Mouse (Mus musculus): Measurements from ENCODE around the gene Ifrd2.

GRCm38 (mm10) chr9:107570845-107571244 lies 16.6 kb upstream of the Ifrd2 start:
- TF ChIP-seq POLR2A (IDR thresholded peaks at IDR 0.05; ENCODE audit: insufficient read length, low read depth), result no peak
- no peak for TF ChIP-seq SRF (IDR thresholded peaks at IDR 0.05; ENCODE audit: control insufficient read depth, insufficient read length, low read depth)
- no peak for TF ChIP-seq USF1 (IDR thresholded peaks at IDR 0.05; ENCODE audit: low read depth)
- no peak for TF ChIP-seq MYOG (IDR thresholded peaks at IDR 0.05; ENCODE audit: control insufficient read depth in 1 of 3, insufficient read depth in 1 of 3, insufficient read length in 2 of 3, low read depth in 2 of 3)
- no peak for TF ChIP-seq MAX (IDR thresholded peaks at IDR 0.05; ENCODE audit: low read depth)
- TF ChIP-seq TCF12 (IDR thresholded peaks at IDR 0.05; ENCODE audit: insufficient read depth, poor library complexity, severe bottlenecking), result no peak
- TF ChIP-seq CEBPB (IDR thresholded peaks at IDR 0.05; ENCODE audit: insufficient read depth, poor library complexity, severe bottlenecking), result no peak
- TF ChIP-seq REST (IDR thresholded peaks at IDR 0.05; ENCODE audit: insufficient read depth, insufficient read length), result no peak
- TF ChIP-seq MYOD1 (IDR thresholded peaks at IDR 0.05; ENCODE audit: control insufficient read depth in 1 of 3, insufficient read length in 2 of 3, low read depth in 2 of 3), result no peak
- TF ChIP-seq POLR2AphosphoS2 (IDR thresholded peaks at IDR 0.05; ENCODE audit: insufficient read length, low read depth), result no peak

All from myocyte (in vitro differentiated cells).